Mouse (Mus musculus) liver, embryonic 14.5 days (tissue): ENCODE measurements at regions not wholly inside any gene's neighbourhood (a gene's known extent, or its start where the extent isn't known, plus 50 kb on each side); places are given as distances from the start of the nearest gene placed in this dataset.

ENCODE experiments used
- ATAC-seq: fragments of 200-750 bp; cut with Nextera tagmentation; 2 replicates; pipeline ENCODE4 v1.8.0; 2017; ENCODE audit warnings: moderate number of reproducible peaks, mild to moderate bottlenecking, moderate library complexity; ENCODE audit not compliant: insufficient read depth
- DNase-seq, 3 experiments: peaks; one replicate each; pipeline ENCODE4 v3.0.0-alpha.2; 2012 to 2013; ENCODE audit warnings: low read depth in 3 of 3, low spot score in 3 of 3
- H3K27ac ChIP-seq: fragments of 300-500 bp; sonication (generic); 2 replicates; pipeline ENCODE4 v1.5.1; 2014; ENCODE audit warnings: moderate library complexity, mild to moderate bottlenecking, control low read depth, inconsistent platforms
- H3K27me3 ChIP-seq: fragments of 300-500 bp; sonication (generic); 2 replicates; pipeline ENCODE4 v1.6.1; 2014; ENCODE audit warnings: mild to moderate bottlenecking, low read length, moderate library complexity; ENCODE audit not compliant: control insufficient read depth, insufficient read depth
- H3K36me3 ChIP-seq: fragments of 300-500 bp; sonication (generic); replicated peaks from 2 replicates; pipeline ENCODE4 v1.6.1; 2014; ENCODE audit warnings: low read depth; ENCODE audit not compliant: control insufficient read depth, insufficient read depth
- H3K4me1 ChIP-seq, 2 experiments: fragments of 200-500 bp in 1 of 2; fragments of 300-500 bp in 1 of 2; sonication (generic) in 1 of 2; replicated peaks; 2 replicates each; pipeline ENCODE4 v1.6.1; 2012 to 2014; ENCODE audit warnings: antibody characterized with exemption in 1 of 2, inconsistent platforms in 1 of 2, low read length in 1 of 2; ENCODE audit not compliant: control insufficient read depth in 2 of 2, insufficient read depth in 2 of 2
- H3K4me2 ChIP-seq: fragments of 300-500 bp; sonication (generic); 2 replicates; pipeline ENCODE4 v1.6.1; 2014; ENCODE audit warnings: low read depth, mild to moderate bottlenecking, control low read depth, moderate library complexity
- H3K4me3 ChIP-seq, 2 experiments: fragments of 200-500 bp in 1 of 2; fragments of 300-500 bp in 1 of 2; sonication (generic) in 1 of 2; 2 replicates each; pipeline ENCODE4 v1.5.1; 2012 to 2014; ENCODE audit warnings: low read depth in 2 of 2, low read length in 2 of 2, mild to moderate bottlenecking in 2 of 2, control low read depth in 1 of 2, inconsistent platforms in 1 of 2, moderate library complexity in 1 of 2; ENCODE audit not compliant: insufficient read depth in 1 of 2
- H3K9ac ChIP-seq: fragments of 300-500 bp; sonication (generic); replicated peaks from 2 replicates; pipeline ENCODE4 v1.6.1; 2014; ENCODE audit warnings: mild to moderate bottlenecking, control low read depth, moderate library complexity
- H3K9me3 ChIP-seq: fragments of 300-500 bp; sonication (generic); 2 replicates; pipeline ENCODE4 v1.6.1; 2016; ENCODE audit warnings: low read length, mixed read lengths; ENCODE audit not compliant: control insufficient read depth
- CTCF ChIP-seq: IDR thresholded peaks from 2 replicates; pipeline ENCODE4 v1.5.1; 2016; ENCODE audit warnings: antibody characterized with exemption, low read depth, control low read depth
- EP300 ChIP-seq: IDR thresholded peaks from 2 replicates; pipeline ENCODE4 v1.6.1; 2016; ENCODE audit warnings: antibody characterized with exemption, low read depth
- WGBS: fragments of 180-500 bp; shearing (Covaris S2); extraction: QIAGEN DNeasy Blood & Tissue Kit; methylation state at CpG from one replicate; pipeline ENCODE4 v1.1.7; 2014; ENCODE audit not compliant: insufficient replicate concordance; 5-methylcytosine and 5-hydroxymethylcytosine counted together

GRCm38 (mm10) chr5:15817366-15817765 lies 103.3 kb upstream of the Speer4c start:
- Histone ChIP-seq H3K9me3 (no peaks in the 10 kb centered on the region), H3K4me2 (no peak overlapping the region), H3K36me3 (no peaks in the 10 kb centered on the region), H3K4me3 (no peak overlapping the region), H3K9ac (no peak overlapping the region), H3K4me1 (no peaks in the 10 kb centered on the region), H3K27me3 (no peaks in the 10 kb centered on the region), H3K27ac (no peak overlapping the region)
- ATAC-seq = no peak
- TF ChIP-seq CTCF = no peak
- no peak for TF ChIP-seq EP300
- 41% methylated on average over 3 of the region's 3 CpGs for WGBS
- no peak for DNase-seq

GRCm38 (mm10) chr5:15822989-15823388 lies 108.9 kb upstream of the Speer4c start:
- Histone ChIP-seq H3K9ac (no peak overlapping the region), H3K27ac (no peak overlapping the region), H3K4me1 (no peaks in the 10 kb centered on the region), H3K9me3 (no peaks in the 10 kb centered on the region), H3K36me3 (no peaks in the 10 kb centered on the region), H3K27me3 (no peaks in the 10 kb centered on the region), H3K4me3 (no peak overlapping the region), H3K4me2 (no peak overlapping the region)
- TF ChIP-seq EP300 (no peak), CTCF (no peak)
- WGBS = 55% methylated on average over 3 of the region's 3 CpGs
- DNase-seq (no peak), ATAC-seq (no peak)

GRCm38 (mm10) chr5:15831527-15831926 lies 103.0 kb upstream of the Cacna2d1 start:
- Histone ChIP-seq H3K4me2 (no peak overlapping the region), H3K36me3 (no peaks in the 10 kb centered on the region), H3K27ac (no peak overlapping the region), H3K4me1 (no peaks in the 10 kb centered on the region), H3K9ac (no peak overlapping the region), H3K9me3 (no peaks in the 10 kb centered on the region), H3K27me3 (no peaks in the 10 kb centered on the region), H3K4me3 (no peak overlapping the region)
- DNase-seq (no peak), ATAC-seq (no peak)
- 58% methylated on average over 1 of the region's 1 CpGs for WGBS
- TF ChIP-seq EP300 (no peak), CTCF (no peak)

- WGBS = 65% methylated on average over 1 of the region's 1 CpGs
- no peak for ATAC-seq
- Histone ChIP-seq H3K4me1 (no peaks in the 10 kb centered on the region), H3K36me3 (no peaks in the 10 kb centered on the region), H3K4me2 (no peak overlapping the region), H3K4me3 (no peak overlapping the region), H3K27ac (no peak overlapping the region), H3K9me3 (no peaks in the 10 kb centered on the region), H3K27me3 (no peaks in the 10 kb centered on the region), H3K9ac (no peak overlapping the region)
- no peak for TF ChIP-seq EP300
- TF ChIP-seq CTCF = no peak
- no peak for DNase-seq
Measured at GRCm38 (mm10) chr5:15832338-15832737, 102.2 kb upstream of the Cacna2d1 start.

GRCm38 (mm10) chr5:15838108-15838972 lies 96.2 kb upstream of the Cacna2d1 start:
- Histone ChIP-seq H3K36me3 (no peaks in the 10 kb centered on the region), H3K4me1 (no peaks in the 10 kb centered on the region), H3K9ac (no peak overlapping the region), H3K4me3 (no peak overlapping the region), H3K4me2 (no peak overlapping the region), H3K9me3 (no peaks in the 10 kb centered on the region), H3K27me3 (no peaks in the 10 kb centered on the region), H3K27ac (no peak overlapping the region)
- DNase-seq (peak; percentile 0 to 7 (median 2)), ATAC-seq (no peak)
- TF ChIP-seq EP300 (no peak), CTCF (peak; percentile 54)
- 24% methylated on average over 17 of the region's 17 CpGs for WGBS
